Mouse (Mus musculus): Measurements from ENCODE around the gene Slc8a2. TPM values are rescaled to one million over a fixed set of nuclear protein-coding genes. Genes with fewer than 3 reads are reported as not detected.

Slc8a2 gene
- total and polyA plus RNA-seq, 2 experiments, result 0.06 TPM; not detected in 1

DNA sequence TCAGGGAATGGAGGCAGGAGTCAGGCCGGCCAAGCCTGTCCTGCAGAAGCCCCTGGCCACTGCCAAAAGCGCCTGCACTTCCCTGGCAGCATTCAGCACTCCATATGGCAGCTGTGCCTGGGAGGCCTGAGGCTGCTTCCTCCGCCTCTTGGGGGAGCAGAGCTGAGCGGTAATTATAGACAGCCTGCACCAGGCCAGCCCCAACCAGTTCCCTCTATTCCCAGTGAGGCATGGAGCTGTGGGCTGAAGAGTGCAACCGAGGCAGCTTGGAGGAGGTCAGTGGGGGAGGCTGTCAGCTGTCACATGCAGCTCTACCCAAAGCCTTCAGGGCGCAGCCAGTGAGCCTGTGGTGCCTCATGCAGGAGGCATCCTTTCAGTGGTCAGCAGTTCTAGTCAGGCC lies 25.9 kb upstream of the Slc8a2 start:
- Histone ChIP-seq H3K27ac (replicated peaks; ENCODE audit: insufficient read depth, low read depth, low read length) (no peak overlapping the region), H3K27me3 (ENCODE audit: control insufficient read depth, insufficient read depth, low read length) (no peaks in the 10 kb centered on the region), H3K4me1 (ENCODE audit: control insufficient read depth, insufficient read depth, low read length) (peaks cover 6% of the 10 kb centered on the region), H3K36me3 (ENCODE audit: control insufficient read depth, insufficient read depth, low read length) (peaks cover 5% of the 10 kb centered on the region), H3K9ac (ENCODE audit: low read depth, low read length) (no peak overlapping the region), H3K4me3 (ENCODE audit: insufficient read depth, low read depth, low read length) (no peak overlapping the region), H3K79me2 (ENCODE audit: control insufficient read depth, insufficient read depth, low read length) (peaks cover 44% of the 10 kb centered on the region; the same call in 1 of the 2 replicates)
- WGBS, result 86% methylated on average over 6 of the region's 6 CpGs
- no peak for DNase-seq (ENCODE audit: extremely low read depth, low read depth, low spot score)
- TF ChIP-seq POLR2A (IDR thresholded peaks at IDR 0.05; ENCODE audit: extremely low read depth, insufficient read depth, low read length), result no peak
- no peak for TF ChIP-seq CTCF (IDR thresholded peaks at IDR 0.05; ENCODE audit: low read depth, low read length)

DNA sequence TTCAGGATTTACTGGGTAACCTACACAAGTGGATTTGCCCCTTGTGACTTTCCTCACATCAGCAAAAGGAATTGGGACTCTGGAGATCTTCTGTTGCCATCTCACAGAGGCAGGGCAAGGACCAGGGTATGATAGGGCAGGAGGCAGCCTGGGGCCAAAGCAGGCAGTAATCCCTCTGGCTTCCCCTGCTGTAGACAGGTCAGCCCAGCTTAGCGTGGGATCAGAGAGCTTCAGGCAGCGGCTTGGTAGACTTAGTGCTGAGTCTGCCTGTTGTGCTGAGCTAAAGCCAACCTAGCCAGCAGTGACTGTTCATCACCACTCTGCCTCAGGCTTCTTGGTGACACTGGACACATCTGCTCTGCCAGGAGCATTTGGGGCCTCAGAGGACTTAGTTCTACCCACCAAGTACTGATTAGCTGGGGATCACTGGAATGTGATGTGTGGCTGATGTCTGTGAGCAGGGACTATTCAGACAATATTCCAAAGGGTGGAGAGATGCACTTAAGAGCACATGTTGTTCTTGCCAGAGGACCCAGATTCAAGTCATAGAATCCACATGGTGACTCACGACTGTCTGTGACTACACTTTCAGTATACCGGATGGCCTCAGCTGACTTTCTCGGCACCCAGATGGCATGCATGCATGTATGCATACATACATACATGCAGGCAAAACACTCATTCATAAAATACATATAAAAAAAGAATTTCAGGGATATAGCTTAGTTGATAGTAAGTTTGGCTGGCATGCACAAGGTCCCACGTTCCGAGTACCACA lies 24.8 kb upstream of the Slc8a2 start:
- no peaks in the 10 kb centered on the region for H3K27me3 ChIP-seq (ENCODE audit: control insufficient read depth, insufficient read depth, low read length)

DNA sequence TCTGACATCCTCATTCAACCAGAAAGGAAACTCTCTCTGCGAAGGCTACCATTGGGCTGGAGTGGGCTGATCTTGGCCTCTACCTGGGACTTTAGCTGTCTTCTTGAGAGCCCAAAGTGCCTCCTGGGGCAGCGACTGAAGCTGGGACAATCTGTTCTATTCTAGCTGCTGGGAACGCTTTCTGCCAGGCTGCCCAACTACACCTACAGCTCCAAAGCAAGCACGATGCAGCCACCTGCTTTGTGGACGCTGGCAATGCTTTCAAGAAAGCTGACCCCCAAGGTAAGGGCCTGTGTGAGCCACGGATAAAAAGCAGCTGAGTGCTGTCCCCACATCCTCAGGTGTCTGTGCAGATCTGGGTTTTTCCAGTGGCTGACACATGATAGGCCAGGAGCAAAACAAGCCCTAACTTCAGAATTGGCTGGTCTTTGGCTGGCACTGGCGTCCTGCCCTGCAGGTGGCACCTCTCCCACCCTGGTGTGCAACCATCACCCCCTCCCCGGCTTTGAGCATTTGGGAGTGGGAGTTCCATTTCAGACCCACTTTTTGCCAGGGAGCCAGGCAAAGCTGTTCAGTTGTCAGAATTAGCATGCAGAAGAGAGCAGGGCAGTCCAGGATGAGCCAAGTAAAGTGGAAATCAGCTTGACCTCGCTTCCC lies 20.6 kb upstream of the Slc8a2 start:
- Histone ChIP-seq H3K9ac (ENCODE audit: low read depth, low read length) (no peak overlapping the region), H3K4me1 (ENCODE audit: control insufficient read depth, insufficient read depth, low read length) (no peaks in the 10 kb centered on the region), H3K36me3 (ENCODE audit: control insufficient read depth, insufficient read depth, low read length) (peaks cover 19% of the 10 kb centered on the region), H3K4me3 (ENCODE audit: insufficient read depth, low read depth, low read length) (no peak overlapping the region), H3K27ac (replicated peaks; ENCODE audit: insufficient read depth, low read depth, low read length) (no peak overlapping the region), H3K27me3 (ENCODE audit: control insufficient read depth, insufficient read depth, low read length) (no peaks in the 10 kb centered on the region), H3K79me2 (ENCODE audit: control insufficient read depth, insufficient read depth, low read length) (peaks cover 4% of the 10 kb centered on the region; the same call in 1 of the 2 replicates)
- TF ChIP-seq CTCF (IDR thresholded peaks at IDR 0.05; ENCODE audit: low read depth, low read length), result no peak
- TF ChIP-seq POLR2A (IDR thresholded peaks at IDR 0.05; ENCODE audit: extremely low read depth, insufficient read depth, low read length), result no peak
- 94% methylated on average over 9 of the region's 9 CpGs for WGBS
- no peak for DNase-seq (ENCODE audit: extremely low read depth, low read depth, low spot score)

More for the DNA sequence above, 24.8 kb upstream of the Slc8a2 start:
- Histone ChIP-seq H3K4me3 (ENCODE audit: insufficient read depth, low read depth, low read length) (no peak overlapping the region), H3K27ac (replicated peaks; ENCODE audit: insufficient read depth, low read depth, low read length) (no peak overlapping the region), H3K4me1 (ENCODE audit: control insufficient read depth, insufficient read depth, low read length) (peaks cover 3% of the 10 kb centered on the region; the same call in 1 of the 2 replicates), H3K9ac (ENCODE audit: low read depth, low read length) (no peak overlapping the region), H3K36me3 (ENCODE audit: control insufficient read depth, insufficient read depth, low read length) (peaks cover 13% of the 10 kb centered on the region), H3K79me2 (ENCODE audit: control insufficient read depth, insufficient read depth, low read length) (peaks cover 33% of the 10 kb centered on the region; the same call in 1 of the 2 replicates)
- no peak for DNase-seq (ENCODE audit: extremely low read depth, low read depth, low spot score)
- TF ChIP-seq CTCF (IDR thresholded peaks at IDR 0.05; ENCODE audit: low read depth, low read length) (no peak), POLR2A (IDR thresholded peaks at IDR 0.05; ENCODE audit: extremely low read depth, insufficient read depth, low read length) (no peak)
- 95% methylated on average over 7 of the region's 7 CpGs for WGBS

DNA sequence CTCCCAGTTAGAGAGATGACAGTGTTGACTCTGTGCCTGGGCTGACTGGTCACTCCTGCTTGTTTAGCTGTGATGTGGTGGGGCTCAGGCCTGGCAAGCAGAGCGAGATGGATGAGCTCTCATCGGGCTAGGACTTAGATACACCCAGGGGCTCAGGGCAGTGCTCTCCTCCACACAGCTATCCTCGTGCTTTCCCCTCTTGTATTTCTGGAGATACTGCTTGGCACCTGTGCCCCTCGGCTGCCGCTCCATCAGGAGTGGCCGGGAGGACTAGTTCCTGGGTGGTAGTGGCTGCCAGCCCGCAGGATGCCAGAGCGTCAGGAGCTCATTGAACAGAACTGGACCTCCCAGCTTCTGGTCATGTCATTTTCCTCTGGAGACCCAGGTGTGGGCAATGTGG lies 19.5 kb upstream of the Slc8a2 start:
- H3K9ac ChIP-seq (ENCODE audit: low read depth, low read length), result no peak overlapping the region
- no peak for DNase-seq (ENCODE audit: extremely low read depth, low read depth, low spot score)
- TF ChIP-seq CTCF (IDR thresholded peaks at IDR 0.05; ENCODE audit: low read depth, low read length) (no peak), POLR2A (IDR thresholded peaks at IDR 0.05; ENCODE audit: extremely low read depth, insufficient read depth, low read length) (no peak)
- WGBS, result 97% methylated on average over 8 of the region's 8 CpGs
- H3K79me2 ChIP-seq (ENCODE audit: control insufficient read depth, insufficient read depth, low read length), result no peaks in the 10 kb centered on the region
- H3K4me3 ChIP-seq (ENCODE audit: insufficient read depth, low read depth, low read length), result no peak overlapping the region
- no peaks in the 10 kb centered on the region for H3K27me3 ChIP-seq (ENCODE audit: control insufficient read depth, insufficient read depth, low read length)
- peaks cover 21% of the 10 kb centered on the region for H3K36me3 ChIP-seq (ENCODE audit: control insufficient read depth, insufficient read depth, low read length)
- H3K4me1 ChIP-seq (ENCODE audit: control insufficient read depth, insufficient read depth, low read length), result no peaks in the 10 kb centered on the region
- H3K27ac ChIP-seq (replicated peaks; ENCODE audit: insufficient read depth, low read depth, low read length), result no peak overlapping the region

DNA sequence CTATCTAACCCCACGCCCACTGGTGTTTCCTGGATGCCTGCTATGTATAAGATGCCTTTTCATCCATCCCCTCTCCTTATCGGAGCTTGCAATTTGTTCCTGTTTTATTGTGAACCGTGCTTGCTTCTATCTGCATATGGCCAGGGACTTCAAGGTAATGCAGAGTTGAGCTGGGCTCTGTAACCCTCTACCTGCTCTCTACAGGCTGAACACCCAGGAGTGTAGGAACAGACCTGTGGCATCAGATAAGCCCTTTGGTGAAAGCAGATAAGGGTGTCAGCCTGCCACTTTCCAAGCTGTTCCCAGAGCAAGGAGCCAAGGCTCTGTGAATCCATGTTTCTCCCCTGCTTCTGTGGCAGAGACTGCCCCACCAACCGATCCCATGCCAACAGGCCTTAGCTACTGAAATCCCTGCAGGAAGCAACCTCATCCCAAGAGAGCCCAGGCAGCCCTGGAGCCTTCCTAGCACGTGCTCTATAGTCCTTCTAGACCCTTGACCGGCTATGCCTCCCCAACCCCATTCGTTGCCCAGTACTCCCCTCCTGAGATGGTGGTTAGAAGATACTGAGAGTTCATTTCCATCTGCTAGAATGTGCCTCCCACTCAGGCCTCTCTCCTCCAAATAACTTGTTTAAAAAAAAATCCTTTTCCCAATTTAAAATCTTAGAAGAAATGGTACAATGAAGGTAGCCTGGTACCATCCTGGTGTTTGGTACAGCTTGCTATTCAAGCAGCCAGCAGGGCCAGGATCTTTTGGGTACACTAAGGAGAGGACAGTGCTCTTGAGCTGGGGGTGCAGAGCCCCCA lies 18.1 kb upstream of the Slc8a2 start:
- H3K27me3 ChIP-seq (ENCODE audit: control insufficient read depth, insufficient read depth, low read length), result no peaks in the 10 kb centered on the region
- no peak overlapping the region for H3K27ac ChIP-seq (replicated peaks; ENCODE audit: insufficient read depth, low read depth, low read length)
- TF ChIP-seq CTCF (IDR thresholded peaks at IDR 0.05; ENCODE audit: low read depth, low read length) (no peak), POLR2A (IDR thresholded peaks at IDR 0.05; ENCODE audit: extremely low read depth, insufficient read depth, low read length) (no peak)
- no peaks in the 10 kb centered on the region for H3K4me1 ChIP-seq (ENCODE audit: control insufficient read depth, insufficient read depth, low read length)
- 89% methylated on average over 7 of the region's 7 CpGs for WGBS
- no peak overlapping the region for H3K4me3 ChIP-seq (ENCODE audit: insufficient read depth, low read depth, low read length)
- H3K36me3 ChIP-seq (ENCODE audit: control insufficient read depth, insufficient read depth, low read length), result peaks cover 23% of the 10 kb centered on the region
- no peaks in the 10 kb centered on the region for H3K79me2 ChIP-seq (ENCODE audit: control insufficient read depth, insufficient read depth, low read length)
- DNase-seq (ENCODE audit: extremely low read depth, low read depth, low spot score), result no peak
- H3K9ac ChIP-seq (ENCODE audit: low read depth, low read length), result no peak overlapping the region
